Mouse (Mus musculus) ovary, postnatal 36 days (tissue): Measurements from ENCODE around the gene Tex9.
A peak's percentile ranks its signal among the peaks of the same experiment; 100 is the strongest.
"Not testable (repeated sequence)": the region's sequence is repeated elsewhere in the genome, so short reads cannot be mapped to it uniquely, and the experiment has no call there.

Experiments
- DNase-seq: peaks from one replicate; pipeline ENCODE4 v3.0.0; 2022; ENCODE audit warnings: low spot score, mixed read lengths

The Tex9 gene

DNA sequence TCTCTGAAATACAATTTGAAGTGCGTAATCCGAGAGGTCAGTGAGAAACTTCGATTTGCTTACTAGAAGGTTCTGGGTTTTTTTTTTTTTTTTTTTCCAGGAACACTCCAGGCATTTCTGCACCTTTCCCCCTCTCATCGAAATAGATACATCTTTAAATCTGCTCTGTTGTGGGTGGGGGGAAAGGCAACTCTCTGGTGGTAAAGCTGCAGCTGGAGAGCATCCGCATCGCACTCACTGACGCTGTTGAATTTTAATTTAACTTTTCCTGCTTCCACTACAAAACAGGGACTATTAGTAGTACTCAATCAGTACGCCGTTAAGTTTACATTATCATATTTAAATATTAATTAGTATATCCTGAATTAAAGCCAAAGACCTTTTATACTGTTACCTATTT lies 53.3 kb downstream of the Tex9 start:
- DNase-seq = no peak

DNA sequence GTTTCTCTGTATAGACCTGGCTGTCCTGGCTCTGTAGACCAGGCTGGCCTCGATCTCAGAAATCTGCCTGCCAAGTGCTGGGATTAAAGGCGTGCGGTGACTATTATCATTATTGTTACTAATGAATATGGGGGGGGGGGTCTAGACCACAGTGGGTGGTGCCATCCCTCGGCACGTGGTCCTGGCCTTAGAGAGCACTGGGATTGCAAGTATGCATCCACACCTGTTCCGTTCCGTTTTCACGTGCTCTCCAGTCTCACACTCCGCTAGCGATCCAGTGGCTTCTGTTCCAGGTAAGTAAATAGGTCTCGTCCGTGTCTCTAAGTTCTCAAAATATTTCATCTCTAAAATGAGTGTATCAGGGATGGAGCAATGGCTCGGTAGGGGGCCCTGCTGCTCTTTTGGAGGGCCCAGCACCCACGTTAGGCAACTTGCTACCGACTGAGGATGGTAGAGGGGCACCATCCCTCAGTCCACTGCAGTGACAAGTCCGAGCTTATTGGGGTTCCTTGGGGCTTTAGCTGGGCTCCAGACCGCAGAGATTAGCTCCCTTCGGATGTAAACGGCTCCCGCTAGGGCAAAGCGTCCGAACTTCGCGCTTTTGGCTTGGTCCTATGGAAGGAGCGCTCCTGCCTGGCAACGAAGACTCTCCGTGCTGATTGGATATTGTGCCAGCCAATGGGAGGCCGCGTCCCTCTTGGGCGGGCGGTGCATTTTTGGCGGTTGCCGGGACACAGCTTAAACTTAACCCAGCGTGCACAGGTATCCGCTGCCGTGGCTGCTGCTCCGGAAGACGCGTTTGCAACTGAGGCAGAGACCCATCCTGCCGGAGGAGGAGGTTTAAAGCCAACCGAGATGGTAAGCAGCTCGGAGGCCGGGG lies 54.0 kb downstream of the Tex9 start, which contains the start of gene Mns1:
Gene Mns1 (plus strand): TSS at position 190 of the 880 bp plus-strand sequence.
- DNase-seq = peak; percentile 91

DNA sequence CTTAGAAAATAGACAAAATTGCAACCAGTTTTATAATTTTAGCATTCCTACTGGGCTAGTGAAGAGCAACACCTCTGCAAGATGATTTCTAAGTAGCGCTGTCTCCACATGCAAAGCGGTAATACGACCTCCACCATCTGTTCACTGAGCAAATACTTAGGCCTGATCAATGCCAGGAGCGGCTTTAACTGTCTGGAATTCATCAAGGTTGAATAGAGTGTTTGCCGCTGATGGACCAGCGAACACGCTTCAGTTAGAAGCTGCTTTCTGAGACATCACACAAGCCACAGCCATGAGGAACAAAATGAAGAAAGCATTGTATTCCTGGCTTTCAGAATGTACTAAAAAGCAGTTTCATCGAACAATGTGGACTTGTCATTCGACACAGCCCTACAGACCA lies 57.1 kb downstream of the Tex9 start:
- DNase-seq = no peak

DNA sequence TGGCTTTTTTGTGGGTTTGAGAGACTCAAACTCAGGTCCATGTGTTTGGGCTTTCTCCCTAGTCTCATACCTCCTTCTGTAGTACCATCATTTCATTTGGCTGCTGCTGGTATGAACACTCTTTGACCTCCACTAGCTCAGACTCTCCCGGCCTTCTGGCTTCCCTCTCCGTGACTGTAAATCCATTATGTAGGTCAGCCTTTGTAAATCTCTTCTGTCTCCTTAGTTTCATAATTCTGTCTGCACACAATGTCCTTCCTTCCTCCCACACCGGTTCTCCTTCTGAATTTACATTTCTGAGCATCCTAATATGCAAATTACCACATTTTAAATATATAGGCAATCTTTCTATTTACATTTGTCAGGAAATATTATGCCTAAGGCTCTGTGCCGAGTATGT lies 64.2 kb downstream of the Tex9 start:
- DNase-seq = no peak

DNA sequence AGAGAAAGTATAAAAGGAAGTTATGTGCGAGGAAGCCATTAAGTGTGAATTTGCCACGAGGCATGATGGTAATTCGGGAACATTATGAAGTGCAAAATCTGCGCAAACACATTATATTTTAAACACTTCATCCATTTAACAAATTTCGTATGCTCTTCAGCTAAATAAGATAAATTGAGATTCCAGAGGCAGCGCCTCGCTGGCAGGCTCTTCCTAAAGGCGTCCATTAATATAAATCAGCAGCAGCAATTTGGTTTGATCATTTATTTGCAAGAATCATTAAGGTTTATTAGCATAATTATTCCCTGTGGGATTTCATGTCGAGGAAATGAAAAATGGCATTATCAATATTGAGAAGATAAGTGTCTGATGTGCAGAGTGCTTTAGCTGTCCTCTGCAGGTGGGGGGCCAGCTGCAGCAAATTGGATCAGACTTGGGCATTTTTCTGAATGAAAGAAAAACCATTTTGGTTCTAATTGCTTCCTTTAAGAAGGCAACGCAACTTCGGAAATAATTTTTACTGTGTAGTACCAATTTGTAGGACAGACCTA lies 66.6 kb downstream of the Tex9 start:
- no peak for DNase-seq

DNA sequence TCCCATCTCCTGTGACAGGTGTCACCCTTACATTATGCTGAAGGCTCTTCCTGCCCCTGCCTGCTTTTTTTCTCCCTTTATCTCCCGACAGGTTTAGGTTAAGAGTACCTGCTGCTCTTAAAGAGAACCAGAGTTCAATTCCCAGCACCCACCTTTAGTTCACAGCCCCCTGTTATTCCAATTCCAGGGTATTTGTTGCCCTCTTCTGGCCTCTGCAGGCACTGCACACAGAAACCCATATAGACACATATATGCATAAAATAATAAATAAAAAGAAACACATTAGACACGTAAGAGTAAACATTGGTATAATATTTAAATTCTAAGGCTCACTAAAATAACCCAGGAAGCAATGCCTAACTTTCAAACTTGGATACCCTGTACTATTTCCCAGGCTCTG lies 69.3 kb downstream of the Tex9 start:
- DNase-seq = no peak

DNA sequence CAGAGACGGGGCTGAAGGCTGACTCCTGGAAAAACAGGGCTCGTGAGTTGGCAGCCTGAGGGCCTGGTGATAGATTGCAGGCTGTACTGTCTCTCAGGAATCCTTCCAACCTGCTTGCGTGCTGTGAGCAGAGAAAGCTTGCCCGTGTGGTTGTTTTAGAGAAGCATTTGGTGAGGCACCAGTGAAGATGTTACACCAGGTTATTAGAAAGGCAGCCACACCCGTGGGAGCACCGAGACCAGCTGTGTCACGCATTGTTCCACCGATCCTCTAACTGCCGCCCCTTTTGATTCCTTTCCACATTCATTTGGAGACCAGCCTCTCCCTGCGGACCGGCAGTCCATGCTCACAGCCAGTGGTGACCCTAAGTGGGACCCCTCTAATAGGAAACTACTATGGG lies 69.7 kb downstream of the Tex9 start:
- DNase-seq = no peak

DNA sequence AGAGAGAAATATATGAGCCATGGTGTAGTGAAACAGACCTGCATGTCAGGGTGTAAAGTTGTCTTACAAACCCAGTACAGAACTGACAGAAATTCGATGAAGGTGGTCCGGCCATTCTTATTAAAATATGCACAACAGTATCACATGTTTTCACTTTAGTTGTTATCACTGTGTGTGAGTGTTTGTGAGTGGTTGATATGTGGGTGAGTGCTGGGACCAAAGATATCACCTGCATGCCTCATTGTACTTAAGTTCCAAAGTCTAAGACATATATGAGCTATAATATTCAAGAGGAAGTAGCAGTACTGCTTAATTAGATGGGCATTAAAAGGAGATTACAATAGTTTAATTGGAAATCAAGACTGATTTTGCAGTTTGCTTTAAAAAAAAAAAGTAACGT lies 71.5 kb downstream of the Tex9 start:
- DNase-seq = no peak

DNA sequence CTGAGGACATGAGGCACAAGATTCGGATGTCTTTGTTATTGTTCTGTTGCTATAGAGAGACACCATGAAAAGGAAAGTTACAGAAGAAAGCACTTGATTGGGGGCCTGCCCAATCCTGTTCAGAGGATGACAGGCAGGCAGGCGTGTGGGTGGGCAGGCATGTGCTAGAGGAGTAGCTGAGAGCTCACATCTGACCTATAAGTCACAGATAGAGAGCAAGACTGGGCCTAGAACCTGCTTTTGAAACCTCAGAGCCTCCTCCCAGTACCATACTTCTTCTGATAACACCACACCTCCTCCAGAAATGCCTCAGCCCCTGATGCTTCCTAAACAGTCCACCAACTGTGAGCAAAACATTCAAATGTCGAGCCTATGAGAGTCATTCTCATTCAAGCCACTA lies 73.6 kb downstream of the Tex9 start:
- DNase-seq = no peak

DNA sequence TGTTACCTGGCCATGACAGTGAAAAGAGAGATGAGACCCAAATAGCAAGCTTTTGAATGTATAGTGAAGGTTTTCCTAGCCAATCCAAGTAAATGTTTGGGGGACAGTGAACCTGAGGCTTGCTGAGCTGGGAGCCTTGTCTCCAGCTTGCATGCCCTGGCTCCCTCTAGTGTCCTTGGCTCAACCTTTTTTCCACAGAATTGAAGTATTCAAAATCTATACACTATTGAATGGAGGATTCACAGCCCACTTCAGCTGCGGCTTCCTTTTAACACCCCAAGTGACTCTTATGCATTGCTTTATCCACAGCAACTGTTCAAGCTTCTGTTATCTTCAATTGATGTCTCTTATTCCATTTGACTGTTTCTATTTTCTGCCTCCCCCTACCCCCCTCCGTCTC lies 80.3 kb downstream of the Tex9 start:
- DNase-seq = no peak

DNA sequence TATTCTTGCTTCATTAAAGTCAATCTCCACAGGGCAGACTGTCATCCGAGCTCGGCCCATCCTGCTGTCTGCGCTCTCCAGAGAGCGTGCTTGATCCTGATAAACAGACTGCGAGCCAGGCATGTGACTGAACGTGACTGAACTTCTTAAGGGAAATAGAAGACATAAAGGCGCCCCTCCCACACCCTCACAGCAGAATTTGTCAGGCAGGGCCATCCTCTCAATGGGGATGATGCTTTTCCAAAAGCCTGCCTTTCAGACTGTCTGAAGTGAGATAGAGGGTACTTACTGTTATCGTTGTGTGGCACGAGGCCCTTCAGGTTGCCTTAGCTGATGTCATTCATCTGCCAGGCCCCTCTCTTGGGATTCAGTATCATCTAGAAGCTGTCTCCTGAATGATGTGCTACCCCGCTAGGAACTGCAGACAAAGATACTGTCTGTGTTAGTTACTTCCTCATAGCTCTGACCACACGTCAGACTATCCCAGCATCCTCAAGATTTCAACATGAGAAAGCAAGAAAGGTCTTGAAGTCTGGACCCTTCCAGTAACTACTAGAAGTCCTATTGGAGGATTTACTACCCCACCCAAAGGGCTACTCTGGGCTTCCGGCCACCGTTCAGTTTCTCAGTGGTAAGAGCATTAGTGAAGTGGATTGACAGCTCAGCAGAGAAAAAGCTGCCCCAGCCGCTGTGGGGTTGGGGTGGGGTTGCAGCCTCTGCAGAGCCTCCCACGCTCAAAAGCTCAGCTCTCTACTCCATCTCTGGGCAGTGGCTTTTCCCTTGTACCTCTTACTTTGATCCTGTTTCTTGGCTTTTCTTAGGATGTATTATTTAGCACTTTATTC lies 82.4 kb downstream of the Tex9 start:
- no peak for DNase-seq

DNA sequence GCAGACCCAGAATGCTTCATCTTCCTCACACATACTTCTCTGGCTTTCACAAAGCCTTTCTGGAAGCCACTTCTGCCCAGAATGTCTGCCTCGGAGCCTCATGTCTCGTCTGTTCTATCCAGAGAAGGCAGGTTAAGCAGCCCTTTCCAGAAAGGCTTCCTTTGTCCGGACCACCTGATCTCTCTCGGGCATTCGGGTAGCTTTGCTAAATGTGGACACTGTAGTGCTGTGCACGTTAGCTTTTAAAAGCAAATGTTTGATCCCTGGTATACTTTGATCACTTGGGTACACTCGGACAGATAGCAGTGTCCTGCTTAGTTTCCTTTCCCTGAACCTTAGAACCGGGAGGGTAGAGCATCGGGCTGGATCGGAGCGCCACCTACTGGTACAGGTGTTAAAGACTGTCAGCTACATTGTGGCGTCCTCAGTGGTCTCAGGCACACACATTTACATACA lies 83.9 kb downstream of the Tex9 start:
- DNase-seq = peak; percentile 73

DNA sequence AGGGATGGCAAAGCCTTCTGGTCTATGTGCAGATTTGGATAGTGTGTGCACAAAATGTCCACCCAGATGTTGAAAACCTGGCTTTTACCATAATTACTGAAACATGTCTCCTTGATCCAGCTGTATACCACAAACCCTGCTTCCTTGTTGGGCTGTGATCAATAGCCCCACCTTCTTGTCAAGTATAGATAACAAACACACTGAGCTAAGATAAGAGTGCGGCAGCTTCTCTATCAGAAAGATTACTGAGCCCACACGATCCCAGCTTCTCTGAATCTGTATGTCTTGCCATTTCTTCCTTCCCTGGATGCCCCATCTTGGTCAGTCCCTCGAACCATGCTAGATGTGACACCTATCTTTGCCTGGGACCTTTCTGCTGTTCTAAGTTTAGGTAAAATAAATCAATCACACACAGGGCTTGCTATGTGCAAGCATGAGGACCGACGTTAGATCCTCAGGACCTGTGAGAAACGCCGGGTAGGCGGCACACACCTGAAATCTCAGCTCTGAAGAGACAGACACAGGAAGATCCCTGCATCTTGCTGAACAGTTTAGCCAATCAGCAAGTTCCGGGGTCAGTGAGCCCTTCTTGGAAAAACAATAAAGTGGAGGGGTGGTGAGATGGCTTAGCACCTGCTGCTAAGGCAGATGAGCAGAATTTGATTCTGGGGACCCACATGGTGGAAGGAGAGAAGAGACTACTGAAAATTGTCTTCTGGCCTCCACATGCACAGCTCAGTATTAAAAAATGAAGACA lies 86.0 kb downstream of the Tex9 start:
- DNase-seq = no peak

DNA sequence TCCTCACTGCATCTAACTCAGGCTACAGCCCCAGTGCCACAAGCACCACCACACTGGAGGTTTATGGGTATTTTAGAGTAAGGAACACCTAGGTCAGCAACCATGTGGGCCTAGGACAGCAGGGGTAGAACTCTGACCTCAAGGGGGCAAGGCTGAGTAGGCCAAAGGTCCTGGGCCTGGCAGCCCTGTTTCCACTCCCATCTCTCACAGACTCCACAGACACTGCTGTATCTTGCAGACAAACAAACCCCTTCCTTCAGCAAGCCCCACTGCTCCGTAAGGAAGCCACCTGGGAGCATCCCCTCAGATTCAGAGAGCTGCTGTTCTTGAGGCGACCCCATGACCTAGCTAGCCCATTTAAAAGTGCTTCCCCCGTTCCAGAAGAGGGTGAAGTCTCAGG lies 87.1 kb downstream of the Tex9 start:
- no peak for DNase-seq

DNA sequence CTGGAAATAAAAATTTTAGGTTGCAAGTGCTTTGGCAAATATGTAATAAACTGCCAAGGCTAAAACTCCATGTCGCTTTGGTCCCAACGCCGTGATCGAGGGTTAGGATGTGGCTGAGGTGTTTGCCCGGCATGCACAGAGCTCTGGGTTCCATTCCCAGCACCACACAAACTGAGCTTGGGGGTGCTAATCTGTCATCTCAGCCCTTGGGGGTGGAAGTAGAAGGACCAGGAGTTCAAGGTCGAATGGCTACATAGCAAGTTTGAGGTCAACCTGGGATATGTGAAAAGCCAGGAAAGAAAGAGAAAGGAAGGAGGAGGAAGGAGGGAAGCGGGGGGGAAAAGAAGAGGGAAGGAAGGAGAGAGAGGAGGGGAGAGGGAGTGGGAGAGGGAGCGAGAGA lies 87.6 kb downstream of the Tex9 start:
- no peak for DNase-seq

DNA sequence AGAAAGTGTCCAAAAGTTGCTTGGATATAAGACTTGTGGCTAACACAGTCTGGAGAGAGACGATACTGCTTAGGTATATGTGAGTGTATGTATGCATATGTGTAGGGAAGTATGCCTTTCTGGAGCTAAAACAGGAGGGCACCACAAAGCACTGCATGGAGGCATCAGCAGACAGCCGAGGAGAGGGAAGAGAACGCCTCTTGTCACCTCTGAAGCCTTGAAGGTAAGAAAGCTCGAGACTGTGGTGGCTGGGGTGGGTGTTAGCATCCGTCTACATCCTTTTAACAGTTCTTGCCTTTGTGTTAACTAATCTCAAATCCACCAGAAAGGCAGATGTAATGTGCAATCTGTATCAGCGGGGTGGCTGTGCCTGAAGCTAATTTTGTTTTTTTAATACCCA lies 88.6 kb downstream of the Tex9 start:
- DNase-seq = no peak

DNA sequence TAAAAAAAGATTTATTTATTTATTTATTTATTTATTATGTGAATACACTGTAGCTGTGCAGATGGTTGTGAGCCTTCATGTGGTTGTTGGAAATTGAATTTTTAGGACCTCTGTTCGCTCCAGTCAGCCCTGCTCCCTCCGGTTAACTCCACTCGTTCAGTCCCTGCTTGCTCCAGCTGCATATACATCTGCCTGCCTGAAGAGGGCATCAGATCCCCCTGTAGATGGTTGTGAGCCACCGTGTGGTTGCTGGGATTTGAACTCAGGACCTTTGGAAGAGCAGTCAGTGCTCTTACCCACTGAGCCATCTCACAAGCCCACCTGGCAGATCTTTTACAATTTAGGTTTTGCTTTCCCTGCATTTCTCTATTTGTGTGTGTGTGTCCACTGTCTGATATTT lies 90.2 kb downstream of the Tex9 start:
- not testable (repeated sequence) for DNase-seq
